Mouse (Mus musculus): Measurements from ENCODE around the gene Dcaf5.

Dcaf5 gene

DNA sequence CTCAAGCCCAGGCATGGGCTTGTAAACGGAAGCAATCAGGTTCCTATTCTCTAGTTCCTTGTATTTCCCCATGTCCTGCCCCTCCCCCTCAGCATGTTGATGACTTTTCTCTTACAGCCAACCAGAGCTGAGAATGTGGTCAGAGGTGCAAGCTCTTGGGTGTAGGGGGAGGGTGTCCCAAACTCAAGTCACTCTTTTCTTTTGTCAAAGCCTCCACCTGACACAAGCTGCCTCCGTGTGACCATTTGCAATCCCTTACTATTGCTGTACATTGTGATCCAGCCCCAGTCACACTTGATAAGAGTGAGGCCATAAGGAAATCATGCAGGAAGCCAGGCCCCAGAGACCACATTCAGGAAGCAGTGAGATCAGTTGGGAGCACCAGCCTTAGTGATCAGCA lies 104.8 kb downstream of the Dcaf5 start:
- no peak for DNase-seq (ENCODE audit: low spot score)

DNA sequence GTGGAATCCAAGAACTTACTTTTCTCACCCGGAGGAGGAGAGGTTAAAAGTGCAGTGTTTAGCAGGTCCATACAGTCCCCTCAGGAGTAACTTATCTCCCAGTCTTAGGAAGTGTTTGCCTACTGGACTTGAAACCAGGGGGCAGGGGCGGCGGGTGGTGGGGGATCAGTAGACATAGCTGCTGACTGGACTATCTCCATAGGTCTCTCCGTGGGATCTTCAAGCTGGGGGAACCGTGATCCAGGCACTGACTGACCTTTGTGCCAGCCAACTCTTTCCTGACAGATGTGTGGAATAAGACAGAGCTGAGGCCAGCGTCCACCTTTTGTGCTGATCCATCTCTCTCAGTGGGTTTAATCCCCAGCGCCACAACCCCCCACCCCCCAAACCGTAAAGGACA lies 105.6 kb downstream of the Dcaf5 start:
- DNase-seq (ENCODE audit: low spot score), result no peak

DNA sequence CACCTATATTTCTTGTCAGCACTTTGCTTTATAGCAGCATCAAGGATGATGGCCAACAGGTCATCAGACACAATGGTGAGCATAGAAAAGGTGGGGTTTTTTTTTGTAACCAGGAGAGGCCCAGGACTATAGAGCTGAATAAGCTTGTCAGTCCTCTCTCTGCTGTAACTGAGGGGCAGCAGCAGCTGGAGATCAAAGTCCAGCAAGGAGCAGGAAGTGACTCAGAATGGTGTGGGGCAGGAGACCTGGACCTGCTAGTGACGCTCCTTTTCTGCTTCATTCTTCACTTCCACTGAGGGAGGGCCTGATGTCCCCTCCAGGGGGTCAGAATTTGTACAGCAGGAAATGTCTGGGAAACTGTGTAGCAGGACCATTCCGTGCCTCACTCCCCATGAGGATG lies 106.8 kb downstream of the Dcaf5 start:
- no peak for DNase-seq (ENCODE audit: low spot score)

DNA sequence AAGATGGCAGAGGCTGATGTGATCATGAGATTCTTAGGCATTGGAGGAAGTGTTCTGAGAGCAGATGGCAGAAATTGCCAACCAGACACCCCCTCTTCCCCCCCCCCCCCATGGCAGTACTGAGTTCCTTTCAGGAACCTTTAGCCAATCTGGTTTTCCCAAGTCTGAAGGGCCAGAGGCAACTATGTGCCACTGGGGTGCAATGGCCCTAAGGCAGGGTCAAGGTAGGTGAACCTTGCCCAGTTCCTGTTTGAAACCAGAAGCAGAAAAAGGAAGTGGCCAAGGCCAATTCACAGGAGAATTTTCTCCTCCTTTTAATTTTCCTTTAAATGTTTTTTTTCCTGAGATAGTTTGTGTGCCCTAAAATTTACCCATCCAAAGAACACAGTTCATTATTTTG lies 110.4 kb downstream of the Dcaf5 start:
- DNase-seq (ENCODE audit: low spot score), result no peak

DNA sequence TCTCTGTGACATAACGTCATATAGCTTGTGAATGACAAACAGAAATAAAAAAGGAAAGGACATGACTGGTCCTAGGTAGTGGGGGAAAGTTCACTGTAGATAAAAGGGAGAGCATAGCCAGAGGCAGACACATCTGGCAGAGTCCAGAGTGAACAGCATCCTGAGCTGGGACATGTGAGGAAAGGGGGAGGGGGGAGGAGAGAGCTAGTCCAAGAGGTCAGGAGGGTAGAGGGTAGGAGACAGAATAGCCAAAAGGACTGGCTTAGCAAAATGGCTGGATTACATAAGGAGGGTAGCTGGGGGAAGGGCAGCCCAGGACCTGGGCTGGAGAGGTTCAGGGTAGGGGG lies 111.6 kb downstream of the Dcaf5 start:
- DNase-seq (ENCODE audit: low spot score), result no peak

DNA sequence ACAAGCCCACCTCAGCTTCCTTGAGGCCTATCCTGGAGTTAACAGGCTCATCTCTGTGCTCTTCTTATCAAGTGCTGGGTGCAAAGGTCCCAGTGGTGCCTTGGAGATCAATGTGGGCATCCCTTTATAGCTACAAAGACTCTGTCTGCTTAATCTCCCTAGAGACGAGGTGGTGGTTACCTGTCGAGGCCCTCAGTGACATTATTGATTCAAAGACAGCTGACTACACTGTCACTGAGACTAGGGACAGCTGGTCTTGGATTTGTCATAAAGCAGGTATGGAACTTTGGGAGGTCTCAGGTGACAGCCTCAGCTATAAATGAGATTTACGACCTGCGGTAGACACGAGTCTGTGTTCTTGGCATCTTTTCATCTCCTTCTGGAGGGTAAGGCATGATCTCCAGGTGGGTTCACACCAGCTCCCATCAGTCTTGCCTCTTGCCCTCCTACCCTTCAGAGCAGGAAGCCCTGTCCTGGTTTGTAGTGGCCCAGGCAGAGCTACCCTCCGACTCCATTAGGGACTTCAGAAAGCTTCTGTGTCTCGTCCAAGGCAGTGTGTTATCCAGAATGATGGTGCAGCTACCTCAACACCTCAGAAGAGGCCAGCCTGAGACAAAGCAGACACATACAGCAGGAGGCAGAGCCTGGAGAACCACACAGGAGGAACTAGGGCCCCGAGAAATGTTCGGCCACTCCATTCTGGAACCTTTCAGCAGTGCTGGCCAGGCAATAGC lies 112.2 kb downstream of the Dcaf5 start:
- no peak for DNase-seq (ENCODE audit: low spot score)

DNA sequence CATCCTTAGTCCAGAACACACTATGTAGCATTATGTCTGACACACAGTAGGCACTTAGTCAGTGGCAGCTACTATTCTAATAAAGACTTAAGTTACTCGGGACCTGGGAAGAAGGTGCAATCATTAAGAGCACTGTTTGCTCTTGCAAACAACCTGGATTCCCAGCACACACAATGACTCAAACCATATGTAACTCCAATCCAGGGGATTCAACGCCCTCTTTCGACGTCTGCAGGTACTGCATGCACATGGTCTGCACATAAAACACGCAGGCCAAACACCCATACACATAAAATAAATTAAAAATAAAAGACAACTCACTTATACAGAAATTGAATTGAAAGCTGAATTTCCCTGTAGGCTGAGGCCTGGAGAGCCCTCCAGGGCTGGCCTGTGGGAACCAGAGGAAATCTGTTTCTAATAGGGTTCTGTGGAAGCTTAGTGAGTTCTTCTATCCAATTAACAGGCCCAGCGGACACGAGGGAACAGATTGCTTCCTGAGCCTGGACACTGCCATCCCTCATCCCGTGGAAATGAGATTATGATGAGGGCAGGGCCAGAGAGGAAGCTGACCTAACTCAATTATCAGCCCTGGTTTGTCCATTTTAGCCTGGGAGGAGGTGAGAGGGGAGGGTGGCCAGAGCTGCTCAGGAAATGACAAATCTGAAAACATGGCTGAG lies 112.9 kb downstream of the Dcaf5 start:
- no peak for DNase-seq (ENCODE audit: low spot score)

DNA sequence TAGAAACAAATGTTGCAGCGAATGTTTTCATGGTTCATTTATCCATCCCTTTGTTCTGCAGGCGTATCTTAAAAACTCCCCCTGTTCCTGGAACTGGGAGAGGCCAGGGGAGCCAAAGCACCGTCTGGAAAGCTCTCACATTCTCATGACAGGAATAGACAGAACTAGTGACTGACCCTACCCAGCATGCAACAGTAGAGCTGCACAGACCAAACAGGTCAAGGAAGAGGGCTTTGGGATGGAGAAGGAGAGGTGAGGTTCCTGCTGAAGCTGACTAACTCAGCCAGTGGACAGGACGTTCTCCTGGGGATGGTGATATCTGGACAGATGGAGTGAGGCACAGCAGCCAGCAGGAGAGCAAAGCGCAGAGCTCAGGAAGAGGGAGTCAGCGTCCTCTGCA lies 113.9 kb downstream of the Dcaf5 start:
- DNase-seq (ENCODE audit: low spot score), result no peak

DNA sequence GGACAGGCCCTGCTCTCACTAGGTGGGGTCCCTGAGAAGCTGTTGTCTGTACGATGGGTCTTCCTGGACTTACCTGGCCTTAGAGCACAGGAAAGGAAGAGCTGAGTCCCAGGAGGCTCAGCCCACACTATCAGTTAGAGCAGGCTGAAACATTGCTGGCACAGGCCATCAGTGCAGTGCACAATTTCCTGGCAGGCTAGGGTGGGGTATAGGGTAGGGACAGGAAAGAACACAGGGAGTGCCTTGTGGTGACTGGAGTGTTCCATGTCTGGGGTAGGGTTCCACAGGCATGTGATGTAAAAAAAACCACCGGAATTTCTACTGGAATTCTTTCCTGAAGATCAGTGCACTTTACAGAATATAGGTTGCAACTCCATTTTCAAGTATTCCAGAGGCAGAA lies 117.3 kb downstream of the Dcaf5 start:
- no peak for DNase-seq (ENCODE audit: low spot score)

DNA sequence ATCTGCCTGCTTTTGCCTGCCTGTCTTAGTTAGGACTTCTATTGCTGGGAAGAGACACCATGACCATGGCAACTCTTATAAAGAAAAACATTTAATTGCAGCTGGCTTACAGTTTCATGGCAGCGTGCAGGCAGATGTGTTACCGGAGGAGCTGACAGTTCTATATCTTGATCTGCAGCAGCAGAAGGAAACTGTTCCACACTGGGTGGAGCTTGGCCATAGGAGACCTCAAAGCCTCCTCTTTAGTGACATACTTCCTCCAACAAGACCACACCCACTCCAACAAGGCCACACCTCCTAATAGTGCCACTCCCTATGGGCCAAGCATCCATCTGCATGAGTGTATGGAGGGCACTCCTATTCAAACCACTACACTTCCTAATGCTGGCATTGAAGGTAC lies 121.1 kb downstream of the Dcaf5 start:
- no peak for DNase-seq (ENCODE audit: low spot score)

DNA sequence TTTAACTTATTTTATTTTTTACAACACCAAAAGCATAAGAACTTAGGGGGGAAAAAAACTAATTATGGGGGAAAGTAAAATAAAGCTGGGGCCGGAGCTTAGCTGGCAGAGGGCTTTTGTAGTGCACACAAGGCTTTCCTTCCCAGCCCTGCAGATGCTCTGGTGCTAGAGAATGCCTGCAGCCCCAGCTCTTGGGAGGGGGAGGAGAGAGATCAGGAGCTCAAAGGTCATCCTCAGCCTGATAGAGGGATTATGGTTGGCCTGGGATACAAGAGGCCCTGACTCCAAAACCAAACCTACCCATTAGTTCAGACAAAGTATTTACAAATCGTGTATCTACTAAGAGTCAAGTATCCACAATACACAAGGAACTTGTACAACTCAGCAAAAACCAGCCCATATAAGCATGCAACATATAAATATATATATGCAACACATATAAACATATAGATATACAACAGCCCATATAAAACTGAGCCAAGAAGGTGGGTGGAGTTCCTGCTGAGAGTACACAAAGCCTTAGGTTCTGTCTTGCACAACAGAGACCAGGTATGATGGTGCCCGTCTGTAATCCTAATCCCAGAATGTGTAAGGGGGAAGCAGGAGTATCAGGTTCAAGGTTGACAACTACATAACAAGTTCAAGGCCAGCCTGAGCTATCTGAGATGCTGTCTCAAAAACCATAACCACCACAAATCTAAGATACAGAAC lies 124.3 kb downstream of the Dcaf5 start:
- DNase-seq (ENCODE audit: low spot score), result no peak

DNA sequence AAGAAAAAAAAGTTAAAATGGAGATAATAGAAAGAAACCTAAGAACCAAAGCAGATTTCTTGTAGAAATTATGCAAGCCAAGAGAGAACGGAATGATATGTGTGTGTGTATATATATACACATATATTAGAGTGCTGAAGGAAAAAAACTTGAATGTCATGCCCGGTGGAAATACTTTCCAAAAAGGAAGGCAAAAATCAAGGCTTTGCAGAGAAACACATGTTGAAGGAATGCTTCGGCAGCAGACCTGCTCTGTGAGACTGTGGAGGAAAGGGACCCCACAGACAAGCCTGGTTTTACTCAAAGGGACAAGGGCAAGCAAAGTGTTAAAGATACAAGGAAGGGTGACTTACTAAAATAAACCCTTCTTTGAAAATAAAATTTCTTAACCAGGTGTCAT lies 128.8 kb downstream of the Dcaf5 start:
- no peak for DNase-seq (ENCODE audit: low spot score)

DNA sequence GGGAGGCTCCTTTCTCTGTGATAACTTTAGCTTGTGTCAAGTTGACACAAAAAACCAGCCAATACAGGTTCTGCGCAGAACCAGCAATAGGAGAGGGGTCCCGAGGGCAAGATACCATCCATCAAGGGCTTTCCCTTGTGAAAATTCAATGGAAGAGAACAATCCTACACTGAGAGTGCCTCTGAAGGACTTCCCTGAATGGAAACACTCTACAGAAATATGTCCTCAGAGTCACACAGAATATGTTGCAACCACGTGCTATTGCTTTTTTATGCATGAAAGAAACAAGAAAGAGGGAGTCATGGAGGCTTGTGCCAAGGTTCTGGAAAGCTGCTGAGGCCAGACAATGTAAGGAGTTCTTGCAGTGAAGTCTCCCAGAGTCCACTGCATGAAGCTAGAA lies 131.9 kb downstream of the Dcaf5 start:
- no peak for DNase-seq (ENCODE audit: low spot score)

DNA sequence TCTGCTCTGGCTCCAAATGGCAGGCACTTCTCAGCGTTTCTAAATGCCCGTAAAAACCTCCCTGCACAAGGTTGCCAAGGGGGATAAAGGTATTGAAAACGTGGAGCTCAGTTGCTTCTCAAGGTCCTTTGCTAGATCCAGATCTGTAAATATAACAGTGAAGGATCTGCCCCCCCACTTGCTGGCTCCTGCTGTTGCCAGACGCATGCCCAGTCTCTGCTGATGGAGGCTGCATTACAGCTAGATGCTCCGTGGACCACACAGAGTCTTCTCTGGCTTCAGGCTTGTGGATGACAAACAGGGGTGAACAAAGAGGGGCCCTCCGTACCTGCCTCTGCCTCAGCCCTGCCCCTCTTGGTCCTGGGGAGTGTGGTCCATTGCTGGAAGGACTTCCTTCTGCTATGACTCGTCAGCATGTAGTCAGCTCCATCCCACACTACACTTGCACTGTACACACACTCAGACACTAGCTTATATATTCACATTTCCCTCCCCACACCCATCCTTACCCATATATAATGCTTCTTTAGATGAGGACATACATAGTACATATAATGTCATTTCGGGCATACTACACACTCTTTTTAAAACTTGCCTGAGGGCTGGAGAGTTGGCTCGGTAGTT lies 135.5 kb downstream of the Dcaf5 start:
- no peak for DNase-seq (ENCODE audit: low spot score)

DNA sequence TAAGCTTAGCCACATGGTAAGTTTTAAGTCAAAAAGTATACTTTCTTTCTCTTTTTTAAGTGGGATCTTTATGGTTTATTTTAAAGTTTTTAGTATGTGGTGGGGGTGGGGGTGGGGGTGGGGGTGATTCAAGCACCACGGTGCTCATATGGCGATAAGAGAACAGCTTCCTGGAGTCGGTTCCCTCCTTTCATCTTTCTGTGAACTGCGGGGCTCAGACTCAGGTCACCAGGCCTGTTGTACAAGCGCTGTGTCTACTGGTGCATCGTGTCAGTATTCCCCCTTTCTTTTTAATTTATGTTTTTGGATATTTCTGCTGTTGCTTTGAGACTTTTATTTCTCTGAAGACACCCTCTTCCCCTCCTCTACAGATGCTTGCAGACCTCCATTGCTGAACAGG lies 137.7 kb downstream of the Dcaf5 start:
- no peak for DNase-seq (ENCODE audit: low spot score)

DNA sequence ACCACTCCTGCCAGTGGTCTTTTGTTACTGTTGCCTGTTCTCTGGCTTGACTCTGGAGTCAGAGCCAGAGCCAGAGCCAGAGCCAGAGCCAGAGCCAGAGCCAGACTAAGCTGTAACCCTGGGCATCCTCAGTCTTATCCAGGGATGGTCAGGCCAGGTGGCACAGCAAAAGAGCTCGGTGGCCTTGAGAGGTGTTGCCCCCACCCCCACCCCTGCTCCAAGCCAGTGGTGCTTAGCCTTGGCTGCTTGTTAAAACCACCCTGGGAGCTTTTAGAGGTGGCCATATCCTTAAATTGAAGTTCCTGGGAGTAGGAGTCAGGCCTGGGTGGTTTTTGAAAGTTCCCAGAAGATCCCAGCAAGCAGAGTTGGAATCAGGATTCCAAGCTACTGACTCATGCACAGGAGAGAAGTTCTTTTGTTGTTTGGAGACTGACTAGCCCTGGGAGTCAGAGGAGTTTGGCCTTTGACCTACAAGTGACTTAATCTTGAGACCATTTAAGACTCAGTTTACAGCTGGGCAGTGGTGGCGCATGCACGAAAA lies 144.4 kb downstream of the Dcaf5 start:
- DNase-seq (ENCODE audit: low spot score), result no peak

DNA sequence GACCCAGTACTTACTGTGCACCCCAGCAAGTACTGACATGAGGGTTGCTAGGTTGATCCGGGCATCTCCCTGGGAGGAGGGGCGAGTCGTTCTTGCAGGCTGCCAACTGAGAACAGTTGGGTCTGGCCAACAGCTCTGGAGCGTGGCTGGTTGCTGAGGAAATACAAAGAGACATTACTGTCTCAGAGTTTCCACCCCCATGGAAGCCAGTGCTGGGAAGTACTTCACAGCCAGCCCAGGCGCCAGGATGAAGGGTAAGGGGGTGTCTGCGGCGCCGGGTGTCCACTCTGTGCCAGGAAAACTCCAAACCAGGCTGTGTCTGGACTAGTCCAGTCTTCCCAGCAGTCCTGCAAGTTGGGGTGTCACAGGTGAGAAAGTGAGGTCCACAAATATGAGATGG lies 145.4 kb downstream of the Dcaf5 start:
- DNase-seq (ENCODE audit: low spot score), result no peak

DNA sequence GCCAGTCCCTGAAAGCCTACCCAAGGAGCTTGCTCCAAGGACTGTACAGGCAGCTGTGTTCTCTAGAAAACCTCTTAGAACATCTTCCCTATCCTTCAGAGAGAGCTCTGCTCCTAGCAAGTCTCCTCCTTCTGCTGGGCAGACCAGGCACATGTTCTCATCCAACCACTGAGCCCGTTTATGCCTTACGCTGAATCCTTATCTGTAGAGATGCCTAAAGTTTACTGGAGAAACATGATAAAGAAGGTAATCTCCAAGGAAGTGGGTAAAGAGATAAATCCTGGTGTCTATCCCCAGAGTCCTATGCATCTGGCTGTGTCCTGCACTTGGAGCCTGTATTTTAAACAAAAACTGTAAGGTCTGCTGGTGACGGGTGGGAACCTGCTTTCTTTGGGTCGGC lies 145.9 kb downstream of the Dcaf5 start:
- DNase-seq (ENCODE audit: low spot score), result no peak

DNA sequence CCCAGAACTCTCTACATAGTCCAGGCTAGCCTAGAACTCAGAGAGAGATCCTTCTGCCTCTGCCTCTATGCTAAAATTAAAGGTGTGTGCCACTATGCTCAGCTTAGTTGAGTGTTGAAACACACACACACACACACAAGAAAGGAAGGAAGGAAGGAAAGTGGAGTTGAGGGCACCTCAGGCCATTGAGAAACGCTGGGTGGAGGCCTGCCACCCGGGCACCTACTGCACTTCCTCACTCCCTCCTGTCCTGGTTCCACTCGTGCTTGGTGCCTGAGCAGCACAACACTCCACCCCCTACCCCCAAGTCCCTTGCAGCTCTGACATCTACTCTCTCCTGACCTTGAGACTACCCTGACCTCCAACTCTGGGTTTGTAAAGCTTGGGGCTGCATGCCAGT lies 146.7 kb downstream of the Dcaf5 start:
- DNase-seq (ENCODE audit: low spot score), result no peak

DNA sequence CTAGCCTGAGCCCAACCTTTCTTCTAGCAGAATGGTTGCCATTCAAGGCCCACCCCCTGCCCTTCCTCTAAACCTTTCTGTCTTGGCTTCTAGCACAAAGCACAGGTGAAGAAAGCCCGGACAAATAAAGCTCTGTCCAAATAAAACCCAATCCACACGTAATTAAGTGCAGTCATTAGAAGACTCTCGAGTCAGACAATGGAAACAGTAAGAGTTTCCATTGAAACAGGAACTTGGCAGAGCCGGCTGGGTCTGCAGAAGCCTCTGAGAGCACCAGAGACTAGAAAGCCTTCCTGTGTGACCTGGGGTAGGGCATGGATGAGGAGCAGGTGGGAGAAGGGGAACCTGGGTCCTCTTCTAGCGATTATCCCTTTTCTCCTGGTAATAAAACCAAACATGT lies 150.5 kb downstream of the Dcaf5 start:
- DNase-seq (ENCODE audit: low spot score), result no peak
